Mouse (Mus musculus) right cerebral cortex, adult 2 months (tissue): ENCODE measurements at regions not wholly inside any gene's neighbourhood (a gene's known extent, or its start where the extent isn't known, plus 50 kb on each side); places are given as distances from the start of the nearest gene placed in this dataset.

Experiments
- DNase-seq, 2 experiments: peaks; one replicate each; pipeline ENCODE4 v3.0.0; 2021 to 2022; ENCODE audit warnings: low spot score in 2 of 2

DNA sequence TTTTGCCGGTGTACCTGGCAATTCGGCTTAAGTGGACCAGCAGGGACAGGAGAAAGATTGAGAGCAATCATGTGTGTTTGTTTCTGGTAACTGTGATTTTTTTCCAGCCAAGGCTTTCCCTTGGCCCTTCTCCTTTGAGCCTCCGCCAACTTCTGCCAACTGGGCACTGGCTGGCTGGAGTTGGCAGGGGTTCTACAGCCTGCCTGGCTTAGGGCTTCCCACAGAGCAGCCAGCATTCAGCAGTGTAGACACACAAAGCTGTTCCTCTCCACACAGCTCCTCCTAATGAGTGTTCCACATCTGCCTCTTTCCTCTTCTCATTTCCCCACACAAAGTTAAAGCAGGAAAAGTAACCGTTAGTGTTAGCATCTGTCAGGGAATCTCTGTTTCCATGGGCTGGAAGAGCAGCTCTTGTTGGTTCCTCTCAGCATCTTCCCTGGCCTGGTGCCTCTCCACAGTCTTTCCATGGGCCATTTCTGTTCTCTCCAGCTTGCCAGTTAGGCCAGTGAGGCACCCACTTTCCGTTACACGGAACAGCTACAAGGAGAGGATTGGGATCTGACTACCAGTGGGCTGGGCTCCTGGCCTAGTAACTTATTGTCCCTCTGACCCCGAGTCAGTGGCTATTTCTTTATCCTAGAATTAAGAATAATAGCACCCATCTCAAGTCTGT is 68.0 kb upstream of the Rbm24 start:
- DNase-seq, result peak; percentile 56 to 60

DNA sequence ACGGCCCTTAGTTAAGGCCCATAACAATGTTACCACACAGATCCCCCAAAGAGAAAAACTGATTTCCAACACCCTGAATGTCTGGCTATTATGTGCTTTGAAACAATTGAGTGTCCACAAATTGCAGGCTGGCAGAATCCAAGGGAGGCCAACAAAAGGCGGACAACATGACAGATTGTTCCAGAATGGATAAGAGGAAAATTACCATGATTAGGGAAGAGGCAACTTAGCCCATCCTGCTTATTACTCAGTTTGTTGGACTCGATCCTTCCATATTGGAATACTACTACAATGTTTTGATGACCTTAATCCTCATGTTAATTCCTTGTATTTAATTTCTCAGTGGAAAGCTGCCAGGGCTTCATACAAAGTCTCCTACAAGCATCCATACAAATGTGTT is 62.9 kb upstream of the Rbm24 start:
- DNase-seq, result no peak

DNA sequence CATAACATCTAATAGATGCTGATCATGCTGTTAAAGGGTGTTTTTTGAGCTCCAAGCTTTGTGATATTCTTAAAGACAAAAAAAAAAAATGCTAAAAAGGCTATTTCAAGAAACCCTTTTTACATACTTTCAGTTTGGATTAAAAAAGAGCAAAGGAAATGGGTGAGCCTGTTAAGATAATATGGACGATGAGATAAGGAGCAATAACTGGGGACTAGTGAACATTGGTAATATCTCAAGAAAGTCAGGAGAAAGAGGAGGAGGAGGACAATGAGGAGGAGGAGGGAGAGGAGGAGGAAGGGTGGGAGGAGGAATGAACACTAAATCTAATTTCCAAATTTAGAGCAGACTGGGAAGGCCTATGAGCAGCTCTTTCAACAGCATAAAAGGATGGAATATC is 62.3 kb upstream of the Rbm24 start:
- no peak for DNase-seq

DNA sequence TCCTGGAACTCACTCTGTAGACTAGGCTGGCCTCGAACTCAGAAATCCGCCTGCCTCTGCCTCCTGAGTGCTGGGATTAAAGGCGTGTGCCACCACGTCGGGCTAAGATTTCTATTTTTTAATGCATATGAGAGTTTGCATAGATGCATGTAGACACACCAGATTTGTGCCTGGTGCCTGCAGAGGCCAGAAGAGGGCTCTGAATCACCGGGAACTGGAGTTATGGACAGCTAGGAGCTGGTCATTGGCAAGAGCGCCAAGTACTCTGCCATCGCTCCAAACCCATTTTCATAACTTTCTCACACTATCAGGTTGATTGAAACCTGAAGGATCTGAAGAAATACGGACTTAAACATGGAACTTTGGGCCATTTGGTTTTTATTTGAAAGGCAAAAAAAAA is 61.2 kb upstream of the Rbm24 start:
- no peak for DNase-seq

DNA sequence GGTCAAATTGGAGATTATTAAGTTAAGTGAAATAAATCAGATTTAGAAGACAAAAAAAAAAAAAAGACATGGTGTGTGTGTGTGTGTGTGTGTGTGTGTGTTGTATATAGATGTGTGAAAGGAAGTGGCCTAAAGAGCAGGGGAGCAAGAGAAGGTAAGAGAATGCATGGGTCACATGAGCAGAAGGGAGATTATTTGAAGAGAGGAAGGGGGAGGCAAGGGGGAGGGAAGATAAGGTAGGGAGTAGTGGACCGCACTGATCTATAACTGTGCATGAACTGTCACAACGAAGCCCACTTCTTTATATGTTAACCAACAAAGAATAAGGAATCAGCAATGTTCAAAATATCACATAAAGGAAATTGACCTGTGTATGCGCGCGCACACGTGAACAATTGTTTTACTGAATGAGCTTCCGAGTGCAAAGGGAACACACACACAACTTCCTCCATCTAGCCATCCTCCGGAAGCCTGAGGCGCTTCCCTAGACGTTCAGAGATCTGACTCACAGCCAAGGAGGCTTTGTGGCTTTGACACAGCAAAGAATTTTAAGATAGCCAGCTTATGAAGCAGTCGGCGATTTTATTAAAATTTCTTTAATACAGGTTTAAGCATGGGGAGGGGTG is 57.6 kb upstream of the Rbm24 start:
- DNase-seq, result no peak

DNA sequence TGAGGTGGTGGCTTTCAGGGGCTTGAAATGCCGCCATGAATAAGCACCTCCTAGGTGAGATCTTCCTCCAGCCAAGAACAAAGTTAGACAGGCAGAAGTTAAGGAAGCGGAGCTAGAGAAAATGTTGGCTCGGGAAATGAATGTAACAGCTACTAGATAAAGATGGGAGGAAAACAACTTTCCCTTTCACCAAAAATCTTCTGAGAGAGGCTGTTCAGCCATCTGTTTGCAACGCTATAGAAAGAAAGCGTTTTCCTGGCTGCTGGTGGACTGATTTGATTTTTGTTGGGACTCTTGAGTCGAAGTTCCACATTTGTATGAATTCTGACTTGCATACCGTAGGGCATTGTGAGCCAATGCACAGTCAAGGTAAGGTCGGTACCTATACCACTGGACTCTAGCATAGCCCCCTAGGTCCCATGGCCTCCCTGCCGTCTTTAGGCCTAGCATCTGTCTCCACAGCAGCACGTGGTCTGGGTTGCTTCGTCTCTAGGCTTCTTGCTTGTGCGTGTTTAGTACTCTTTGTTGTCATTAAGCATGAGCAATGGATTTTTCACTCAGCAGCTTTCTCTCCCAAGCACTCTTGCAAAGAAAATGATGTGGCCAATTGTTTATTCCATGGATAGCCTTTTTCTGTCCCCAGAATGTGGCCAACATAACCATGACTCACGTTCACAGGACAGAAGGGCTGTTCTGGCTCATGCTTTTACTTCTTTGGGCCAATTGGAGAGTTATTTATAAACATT is 54.6 kb upstream of the Rbm24 start:
- DNase-seq, result peak; percentile 23 to 58

DNA sequence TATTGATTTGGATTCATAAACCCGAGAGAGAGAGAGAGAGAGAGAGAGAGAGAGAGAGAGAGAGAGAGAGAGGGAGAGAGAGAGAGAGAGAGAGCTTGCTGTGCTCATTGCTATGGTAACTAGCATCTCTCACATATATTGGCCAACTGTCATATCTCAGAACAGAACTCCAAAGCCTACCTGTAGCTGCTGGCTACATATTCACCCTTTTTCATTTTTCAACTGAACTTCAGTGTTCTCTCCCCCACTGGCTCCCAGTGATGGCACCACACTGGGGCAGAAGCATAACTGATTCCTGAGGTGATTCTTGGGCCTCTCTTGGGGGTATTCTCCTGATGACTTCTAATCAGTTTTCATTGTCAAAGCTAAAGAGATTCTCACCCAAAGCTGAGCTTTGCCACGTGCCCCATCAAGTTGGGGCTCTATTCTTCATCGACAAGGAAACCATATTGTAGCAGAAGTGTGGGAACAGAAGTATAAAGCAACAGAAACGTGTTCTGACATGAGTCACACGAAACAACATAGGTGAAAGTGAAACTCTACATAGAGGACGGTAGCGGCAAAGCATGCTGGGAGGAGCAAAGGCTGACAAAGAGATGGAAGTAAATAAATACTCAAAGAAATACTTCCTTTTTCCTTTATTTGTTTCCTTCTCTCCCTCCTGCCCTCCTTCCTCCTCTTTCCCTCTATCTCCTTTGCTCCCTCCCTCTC is 53.9 kb upstream of the Rbm24 start:
- no peak for DNase-seq

DNA sequence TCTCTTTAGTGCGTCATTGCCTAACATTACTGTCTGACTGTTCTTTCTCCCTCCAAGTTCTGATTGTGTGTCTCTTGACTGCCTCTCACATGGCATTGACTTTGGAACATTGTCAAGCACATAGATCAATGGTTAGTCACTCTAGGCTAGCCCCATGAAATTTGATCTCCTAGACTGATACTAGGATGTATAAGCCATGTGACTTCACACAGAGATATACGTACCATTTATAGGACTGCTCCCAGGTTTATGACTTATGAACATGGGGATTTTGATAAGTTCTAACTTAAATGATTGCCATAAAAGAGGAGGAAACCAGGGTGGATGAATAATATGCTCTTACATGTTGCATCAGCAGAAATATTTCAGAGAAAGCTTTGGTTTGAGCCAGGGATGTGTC is 52.9 kb upstream of the Rbm24 start:
- no peak for DNase-seq
